Mouse (Mus musculus) myocyte (in vitro differentiated cells): ENCODE measurements at regions not wholly inside any gene's neighbourhood (a gene's known extent, or its start where the extent isn't known, plus 50 kb on each side); places are given as distances from the start of the nearest gene placed in this dataset.
A peak's percentile ranks its signal among the peaks of the same experiment; 100 is the strongest.

Source experiments
- H3K27me3 ChIP-seq: one replicate; pipeline ENCODE4 v1.6.1; 2011; ENCODE audit not compliant: control insufficient read depth, insufficient read depth, insufficient read length
- H3K36me3 ChIP-seq: one replicate; pipeline ENCODE4 v1.6.1; 2011; ENCODE audit not compliant: control insufficient read depth, insufficient read depth
- H3K4me2 ChIP-seq: one replicate; pipeline ENCODE4 v1.6.1; 2011; ENCODE audit warnings: low read depth, control low read depth
- H3K4me3 ChIP-seq: one replicate; pipeline ENCODE4 v1.5.1; 2011; ENCODE audit warnings: mild to moderate bottlenecking, control low read depth, moderate library complexity
- H3K79me2 ChIP-seq: one replicate; pipeline ENCODE4 v1.6.1; 2011; ENCODE audit not compliant: control insufficient read depth, insufficient read depth
- H3ac ChIP-seq: one replicate; pipeline ENCODE4 v1.6.1; 2011; ENCODE audit not compliant: control insufficient read depth, insufficient read length
- CEBPB ChIP-seq: IDR thresholded peaks from 2 replicates; pipeline ENCODE4 v1.6.1; 2011; ENCODE audit warnings: mild to moderate bottlenecking, moderate library complexity; ENCODE audit not compliant: poor library complexity, insufficient read depth, severe bottlenecking
- E2F4 ChIP-seq: IDR thresholded peaks from one replicate; pipeline ENCODE4 v1.6.1; 2011; ENCODE audit warnings: mild to moderate bottlenecking, control low read depth, moderate library complexity; ENCODE audit not compliant: insufficient read depth
- MAX ChIP-seq: IDR thresholded peaks from one replicate; pipeline ENCODE4 v1.6.1; 2011; ENCODE audit warnings: low read depth, mild to moderate bottlenecking, control low read depth
- MYOD1 ChIP-seq, 3 experiments: IDR thresholded peaks; one replicate each; pipeline ENCODE4 v1.6.1; 2011; ENCODE audit warnings: control low read depth in 2 of 3, low read depth in 2 of 3, mild to moderate bottlenecking in 2 of 3, moderate library complexity in 1 of 3; ENCODE audit not compliant: insufficient read length in 2 of 3, control insufficient read depth in 1 of 3
- MYOG ChIP-seq, 3 experiments: IDR thresholded peaks; one replicate each; pipeline ENCODE4 v1.6.1; 2011; ENCODE audit warnings: control low read depth in 2 of 3, low read depth in 2 of 3, mild to moderate bottlenecking in 2 of 3; ENCODE audit not compliant: insufficient read length in 2 of 3, control insufficient read depth in 1 of 3, insufficient read depth in 1 of 3
- POLR2A ChIP-seq: IDR thresholded peaks from one replicate; pipeline ENCODE4 v1.6.1; 2011; ENCODE audit warnings: low read depth, mild to moderate bottlenecking, control low read depth, moderate library complexity; ENCODE audit not compliant: insufficient read length
- POLR2AphosphoS2 ChIP-seq: IDR thresholded peaks from one replicate; pipeline ENCODE4 v1.6.1; 2011; ENCODE audit warnings: low read depth, control low read depth; ENCODE audit not compliant: insufficient read length
- REST ChIP-seq: IDR thresholded peaks from one replicate; pipeline ENCODE4 v1.6.1; 2011; ENCODE audit warnings: mild to moderate bottlenecking, control low read depth, moderate library complexity; ENCODE audit not compliant: insufficient read depth, insufficient read length
- SRF ChIP-seq: IDR thresholded peaks from one replicate; pipeline ENCODE4 v1.6.1; 2011; ENCODE audit warnings: low read depth; ENCODE audit not compliant: control insufficient read depth, insufficient read length
- TCF12 ChIP-seq: IDR thresholded peaks from one replicate; pipeline ENCODE4 v1.6.1; 2011; ENCODE audit warnings: mild to moderate bottlenecking, control low read depth; ENCODE audit not compliant: poor library complexity, insufficient read depth, severe bottlenecking
- TCF3 ChIP-seq: IDR thresholded peaks from one replicate; pipeline ENCODE4 v1.6.1; 2011; ENCODE audit warnings: low read depth, control low read depth; ENCODE audit not compliant: insufficient read length
- USF1 ChIP-seq: IDR thresholded peaks from one replicate; pipeline ENCODE4 v1.6.1; 2011; ENCODE audit warnings: low read depth, mild to moderate bottlenecking, control low read depth, moderate library complexity

- Histone ChIP-seq H3ac (no peak overlapping the region), H3K4me3 (no peak overlapping the region), H3K79me2 (no peaks in the 10 kb centered on the region), H3K4me2 (no peak overlapping the region), H3K36me3 (no peaks in the 10 kb centered on the region), H3K27me3 (no peaks in the 10 kb centered on the region)
- TF ChIP-seq TCF3 (no peak), USF1 (no peak)
Observed at GRCm38 (mm10) chr13:51957101-51957500, 110.6 kb downstream of the Gadd45g start.

GRCm38 (mm10) chr13:51959591-51959990 is 113.1 kb downstream of the Gadd45g start:
- no peak overlapping the region for H3K4me3 ChIP-seq
- H3K27me3 ChIP-seq: no peaks in the 10 kb centered on the region
- no peak overlapping the region for H3ac ChIP-seq
- TF ChIP-seq TCF12 (no peak), REST (no peak), SRF (no peak), USF1 (no peak), CEBPB (no peak), MYOD1 (IDR thresholded peaks at IDR 0.05; ENCODE audit: control insufficient read depth in 1 of 3, insufficient read length in 2 of 3, low read depth in 2 of 3) (no peak), POLR2AphosphoS2 (no peak), E2F4 (no peak)
- H3K79me2 ChIP-seq: no peaks in the 10 kb centered on the region
- no peak overlapping the region for H3K4me2 ChIP-seq
- H3K36me3 ChIP-seq: no peaks in the 10 kb centered on the region

GRCm38 (mm10) chr13:51960262-51960661 is 113.8 kb downstream of the Gadd45g start:
- peak overlapping the region; percentile 8 for H3K4me2 ChIP-seq

GRCm38 (mm10) chr13:51962191-51962611 is 115.7 kb downstream of the Gadd45g start:
- Histone ChIP-seq H3K36me3 (no peaks in the 10 kb centered on the region), H3K79me2 (no peaks in the 10 kb centered on the region), H3K4me3 (no peak overlapping the region), H3ac (no peak overlapping the region), H3K4me2 (peak overlapping the region; percentile 85), H3K27me3 (no peaks in the 10 kb centered on the region)
- TF ChIP-seq MYOD1 (IDR thresholded peaks at IDR 0.05; ENCODE audit: control insufficient read depth in 1 of 3, insufficient read length in 2 of 3, low read depth in 2 of 3) (peak; percentile 10 to 85 (median 70)), SRF (peak; percentile 47), MYOG (IDR thresholded peaks at IDR 0.05; ENCODE audit: control insufficient read depth in 1 of 3, insufficient read depth in 1 of 3, insufficient read length in 2 of 3, low read depth in 2 of 3) (peak; percentile 52 to 86 (median 60)), USF1 (no peak), POLR2A (peak; percentile 16)

More at GRCm38 (mm10) chr13:51960262-51960661, 113.8 kb downstream of the Gadd45g start:
- Histone ChIP-seq H3ac (no peak overlapping the region), H3K4me3 (no peak overlapping the region), H3K36me3 (no peaks in the 10 kb centered on the region), H3K27me3 (no peaks in the 10 kb centered on the region), H3K79me2 (no peaks in the 10 kb centered on the region)
- TF ChIP-seq TCF3 (no peak), SRF (no peak), REST (no peak), MYOG (IDR thresholded peaks at IDR 0.05; ENCODE audit: control insufficient read depth in 1 of 3, insufficient read depth in 1 of 3, insufficient read length in 2 of 3, low read depth in 2 of 3) (peak in 1 of 3 experiments; percentile 72), MYOD1 (IDR thresholded peaks at IDR 0.05; ENCODE audit: control insufficient read depth in 1 of 3, insufficient read length in 2 of 3, low read depth in 2 of 3) (peak in 1 of 3 experiments; percentile 65)

GRCm38 (mm10) chr13:51962676-51963075 is 116.2 kb downstream of the Gadd45g start:
- TF ChIP-seq POLR2A (peak; percentile 65), REST (peak; percentile 0), E2F4 (no peak), MAX (no peak), MYOD1 (IDR thresholded peaks at IDR 0.05; ENCODE audit: control insufficient read depth in 1 of 3, insufficient read length in 2 of 3, low read depth in 2 of 3) (peak; percentile 88 to 99 (median 99)), TCF12 (peak; percentile 82), POLR2AphosphoS2 (peak; percentile 82), TCF3 (peak; percentile 57), MYOG (IDR thresholded peaks at IDR 0.05; ENCODE audit: control insufficient read depth in 1 of 3, insufficient read depth in 1 of 3, insufficient read length in 2 of 3, low read depth in 2 of 3) (peak; percentile 13 to 75 (median 36)), SRF (no peak), CEBPB (no peak), USF1 (no peak)

GRCm38 (mm10) chr13:51963966-51964365 is 117.5 kb downstream of the Gadd45g start:
- no peaks in the 10 kb centered on the region for H3K36me3 ChIP-seq
- TF ChIP-seq MAX: no peak
- no peak for TF ChIP-seq SRF
- TF ChIP-seq POLR2A: no peak
- no peak for TF ChIP-seq MYOG (IDR thresholded peaks at IDR 0.05; ENCODE audit: control insufficient read depth in 1 of 3, insufficient read depth in 1 of 3, insufficient read length in 2 of 3, low read depth in 2 of 3)
- TF ChIP-seq TCF3: no peak
- no peak for TF ChIP-seq USF1
- TF ChIP-seq E2F4: no peak
- TF ChIP-seq POLR2AphosphoS2: no peak
- TF ChIP-seq MYOD1 (IDR thresholded peaks at IDR 0.05; ENCODE audit: control insufficient read depth in 1 of 3, insufficient read length in 2 of 3, low read depth in 2 of 3): no peak
- TF ChIP-seq REST: no peak
- no peaks in the 10 kb centered on the region for H3K27me3 ChIP-seq
- H3K4me2 ChIP-seq: peak overlapping the region; percentile 72
- H3ac ChIP-seq: no peak overlapping the region
- no peak overlapping the region for H3K4me3 ChIP-seq
- no peaks in the 10 kb centered on the region for H3K79me2 ChIP-seq

More at GRCm38 (mm10) chr13:51962676-51963075, 116.2 kb downstream of the Gadd45g start:
- peak overlapping the region; percentile 85 for H3K4me2 ChIP-seq
- no peaks in the 10 kb centered on the region for H3K79me2 ChIP-seq
- H3K4me3 ChIP-seq: no peak overlapping the region
- no peak overlapping the region for H3ac ChIP-seq
- no peaks in the 10 kb centered on the region for H3K27me3 ChIP-seq
- no peaks in the 10 kb centered on the region for H3K36me3 ChIP-seq
